Mouse (Mus musculus): ENCODE data around the gene Pnmt. TPM values are rescaled to one million over a fixed set of nuclear protein-coding genes. Genes with fewer than 3 reads are reported as not detected.

Pnmt gene
- polyA plus RNA-seq, 1 experiment: not detected

DNA sequence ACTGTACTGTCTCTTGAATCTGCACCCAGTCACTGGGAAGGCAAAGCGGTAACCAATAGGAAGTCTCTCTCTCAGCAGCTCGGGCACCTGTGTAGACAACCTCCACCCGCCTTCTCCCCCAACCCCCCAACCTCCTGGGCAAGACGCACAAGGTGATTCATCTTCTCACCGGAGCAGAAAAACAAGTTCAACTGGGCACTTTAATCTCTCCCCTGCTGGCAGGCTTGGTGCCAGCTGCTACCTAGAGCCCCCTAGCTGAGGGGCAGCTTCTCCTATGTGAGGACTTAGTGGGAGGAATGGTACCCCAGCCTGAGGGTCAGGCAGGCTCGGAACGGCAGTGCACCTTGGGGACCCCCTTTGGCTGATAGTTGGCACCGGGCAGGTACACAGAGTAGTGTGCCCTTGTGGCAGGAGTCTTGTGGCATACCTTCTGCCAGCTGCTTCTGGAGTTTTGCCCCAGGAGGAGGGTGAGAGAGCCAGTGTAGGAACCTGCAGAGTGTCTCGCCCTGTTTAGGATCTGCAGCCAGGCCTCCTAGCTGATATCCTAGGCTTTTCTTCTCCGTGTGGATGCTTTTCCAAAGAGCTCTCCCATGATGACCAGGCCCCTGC lies 32.8 kb downstream of the Pnmt start:
- WGBS: 76% methylated on average over 10 of the region's 10 CpGs
- H3K27ac ChIP-seq (ENCODE audit: control insufficient read depth, insufficient read depth, low read depth, low read length, poor library complexity): no peak overlapping the region
- H3K4me3 ChIP-seq (replicated peaks; ENCODE audit: control insufficient read depth, low read depth, low read length): no peak overlapping the region
- H3K4me1 ChIP-seq (ENCODE audit: control insufficient read depth, insufficient read depth, low read length): no peaks in the 10 kb centered on the region
- TF ChIP-seq POLR2A (IDR thresholded peaks at IDR 0.05; ENCODE audit: borderline replicate concordance, control insufficient read depth, low read depth, low read length) (no peak), CTCF (IDR thresholded peaks at IDR 0.05; ENCODE audit: control insufficient read depth, insufficient read depth, low read length) (no peak)

DNA sequence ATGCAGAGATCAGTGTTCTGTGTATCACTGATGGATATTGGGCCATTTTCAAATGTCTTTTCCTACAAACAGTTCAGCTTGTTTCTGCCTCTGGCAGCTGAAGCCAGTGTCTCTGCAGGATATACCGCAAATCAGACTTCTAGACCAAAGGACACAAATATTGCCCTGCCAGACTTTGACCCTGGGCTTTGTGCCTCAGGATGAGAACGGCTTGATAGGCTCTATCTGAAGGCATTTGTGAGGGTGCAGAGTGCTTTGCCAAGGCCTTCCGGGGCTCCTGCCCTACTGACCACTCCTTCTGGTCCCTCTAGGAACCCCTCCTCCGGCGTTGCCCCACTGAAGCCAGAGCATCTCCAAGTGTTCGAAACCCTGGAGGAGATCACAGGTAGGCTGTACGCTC lies 40.3 kb downstream of the Pnmt start:
- no peak overlapping the region for H3K27ac ChIP-seq (ENCODE audit: control insufficient read depth, insufficient read depth, low read depth, low read length, poor library complexity)
- no peak overlapping the region for H3K4me3 ChIP-seq (replicated peaks; ENCODE audit: control insufficient read depth, low read depth, low read length)
- H3K4me1 ChIP-seq (ENCODE audit: control insufficient read depth, insufficient read depth, low read length): no peaks in the 10 kb centered on the region
- 80% methylated on average over 7 of the region's 7 CpGs for WGBS
- no peak for TF ChIP-seq CTCF (IDR thresholded peaks at IDR 0.05; ENCODE audit: control insufficient read depth, insufficient read depth, low read length)
- TF ChIP-seq POLR2A (IDR thresholded peaks at IDR 0.05; ENCODE audit: borderline replicate concordance, control insufficient read depth, low read depth, low read length): no peak

DNA sequence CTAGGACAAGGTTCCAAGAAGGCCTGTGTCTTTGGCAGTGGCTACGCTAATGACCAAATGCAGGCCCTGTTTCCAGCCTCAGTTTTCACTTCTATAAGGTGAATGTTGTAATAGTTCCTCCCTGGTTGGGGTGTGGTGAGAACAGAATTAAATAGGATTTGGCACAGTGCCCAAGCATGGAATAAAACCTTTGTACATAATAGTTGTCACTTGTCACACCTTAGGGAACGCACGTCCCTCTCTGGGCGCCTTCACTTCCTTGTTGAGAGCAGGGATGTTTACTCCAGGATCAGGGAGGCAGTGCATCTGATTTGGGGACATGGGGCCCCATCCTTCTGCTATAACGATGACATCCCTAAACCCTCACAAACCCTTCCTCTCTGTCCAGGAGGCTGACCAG lies 42.2 kb downstream of the Pnmt start:
- TF ChIP-seq CTCF (IDR thresholded peaks at IDR 0.05; ENCODE audit: control insufficient read depth, insufficient read depth, low read length): no peak
- Histone ChIP-seq H3K4me1 (ENCODE audit: control insufficient read depth, insufficient read depth, low read length) (no peaks in the 10 kb centered on the region), H3K4me3 (replicated peaks; ENCODE audit: control insufficient read depth, low read depth, low read length) (no peak overlapping the region), H3K27ac (ENCODE audit: control insufficient read depth, insufficient read depth, low read depth, low read length, poor library complexity) (no peak overlapping the region)
- 74% methylated on average over 5 of the region's 5 CpGs for whole genome bisulfite sequencing

DNA sequence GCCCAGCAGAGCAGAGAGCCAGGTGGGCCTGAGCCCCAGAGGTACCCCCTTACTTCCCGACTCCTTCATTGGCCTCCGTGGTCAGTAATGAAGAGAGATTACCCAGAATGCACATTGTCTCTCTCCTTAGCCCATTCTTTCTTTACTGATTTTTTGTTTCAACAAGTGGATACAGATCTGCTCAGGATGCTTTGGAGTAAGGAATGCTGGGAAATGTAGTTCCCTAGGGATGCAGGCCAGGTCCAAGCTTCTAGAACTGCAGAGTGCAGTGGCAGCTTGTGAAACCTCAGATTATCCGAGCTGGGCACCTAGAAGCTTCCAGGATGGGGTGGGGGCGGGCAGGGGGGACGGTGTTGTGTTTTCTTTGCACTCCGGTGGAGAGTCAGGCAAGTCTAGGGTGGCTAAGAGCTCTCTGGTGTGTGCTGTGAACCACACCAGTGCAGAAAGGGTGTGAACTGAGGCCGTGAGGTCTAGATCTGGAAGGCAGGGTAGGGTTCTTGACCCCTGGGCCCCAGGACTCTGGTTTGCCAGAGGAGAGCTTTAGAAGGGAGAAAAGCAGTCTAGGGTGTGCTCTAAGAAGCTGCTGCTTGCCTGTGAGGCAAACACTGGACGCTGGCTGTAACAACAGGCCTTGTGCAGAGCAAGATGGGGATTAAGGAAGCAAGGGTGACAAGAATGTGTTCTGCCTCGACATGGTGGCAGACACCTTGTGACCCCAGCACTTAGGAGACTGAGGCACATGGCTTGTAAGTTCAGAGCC lies 45.7 kb downstream of the Pnmt start:
- TF ChIP-seq POLR2A (IDR thresholded peaks at IDR 0.05; ENCODE audit: borderline replicate concordance, control insufficient read depth, low read depth, low read length) (no peak), CTCF (IDR thresholded peaks at IDR 0.05; ENCODE audit: control insufficient read depth, insufficient read depth, low read length) (no peak)
- no peak overlapping the region for H3K4me3 ChIP-seq (replicated peaks; ENCODE audit: control insufficient read depth, low read depth, low read length)
- no peak overlapping the region for H3K27ac ChIP-seq (ENCODE audit: control insufficient read depth, insufficient read depth, low read depth, low read length, poor library complexity)
- H3K4me1 ChIP-seq (ENCODE audit: control insufficient read depth, insufficient read depth, low read length): no peaks in the 10 kb centered on the region
- WGBS: 66% methylated on average over 9 of the region's 9 CpGs

DNA sequence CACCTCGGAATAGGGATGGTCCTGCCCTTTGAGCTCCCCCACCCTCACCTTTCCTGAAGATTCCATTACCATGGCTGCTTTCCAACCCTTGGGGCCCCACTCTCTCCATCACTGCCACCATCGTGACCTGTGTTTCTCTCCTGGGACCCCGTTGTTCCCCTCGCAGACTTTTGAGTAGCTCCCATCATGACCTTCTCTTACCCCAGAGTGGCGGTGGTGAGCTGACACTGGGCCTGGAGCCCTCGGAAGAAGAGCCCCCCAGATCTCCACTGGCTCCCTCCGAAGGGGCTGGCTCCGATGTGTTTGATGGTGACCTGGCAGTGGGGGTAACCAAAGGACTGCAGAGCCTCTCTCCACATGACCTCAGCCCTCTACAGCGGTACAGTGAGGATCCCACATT lies 49.5 kb downstream of the Pnmt start:
- H3K4me3 ChIP-seq (replicated peaks; ENCODE audit: control insufficient read depth, low read depth, low read length): no peak overlapping the region
- H3K27ac ChIP-seq (ENCODE audit: control insufficient read depth, insufficient read depth, low read depth, low read length, poor library complexity): no peak overlapping the region
- 90% methylated on average over 9 of the region's 9 CpGs for WGBS
- TF ChIP-seq POLR2A (IDR thresholded peaks at IDR 0.05; ENCODE audit: borderline replicate concordance, control insufficient read depth, low read depth, low read length) (no peak), CTCF (IDR thresholded peaks at IDR 0.05; ENCODE audit: control insufficient read depth, insufficient read depth, low read length) (no peak)
- H3K4me1 ChIP-seq (ENCODE audit: control insufficient read depth, insufficient read depth, low read length): no peaks in the 10 kb centered on the region

DNA sequence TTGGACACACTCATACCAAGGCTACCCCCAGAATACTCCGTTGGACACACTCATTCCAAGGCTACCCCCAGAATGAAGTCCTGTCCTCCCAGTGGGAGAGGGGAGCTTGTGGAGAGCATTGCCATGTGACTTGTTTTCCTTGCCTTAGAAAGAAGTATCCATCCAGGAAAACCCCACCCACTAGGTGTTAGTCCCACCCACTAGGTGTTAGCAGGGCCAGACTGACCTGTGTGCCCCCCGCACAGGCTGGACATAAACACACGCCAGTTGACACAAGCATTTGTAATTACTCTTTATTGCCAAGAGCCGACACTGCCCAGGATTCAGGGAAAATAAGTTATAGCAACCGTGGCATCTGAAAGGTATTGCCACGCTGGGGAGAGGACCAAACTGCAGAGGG lies 51.2 kb downstream of the Pnmt start:
- 86% methylated on average over 6 of the region's 6 CpGs for WGBS

More for the DNA sequence above, 51.2 kb downstream of the Pnmt start:
- Histone ChIP-seq H3K4me3 (replicated peaks; ENCODE audit: control insufficient read depth, low read depth, low read length) (no peak overlapping the region), H3K27ac (ENCODE audit: control insufficient read depth, insufficient read depth, low read depth, low read length, poor library complexity) (no peak overlapping the region), H3K4me1 (ENCODE audit: control insufficient read depth, insufficient read depth, low read length) (no peaks in the 10 kb centered on the region)
- no peak for TF ChIP-seq POLR2A (IDR thresholded peaks at IDR 0.05; ENCODE audit: borderline replicate concordance, control insufficient read depth, low read depth, low read length)
- TF ChIP-seq CTCF (IDR thresholded peaks at IDR 0.05; ENCODE audit: control insufficient read depth, insufficient read depth, low read length): no peak

Other genes starting within 250 kb of the Pnmt start
- gene Fbxl20, start 236.0 kb upstream of the Pnmt start, polyA plus RNA-seq (2011; ENCODE audit: insufficient read depth, insufficient read length, low replicate concordance, missing spikeins): 7.8 and 10.1 TPM in 2 replicates
- 12.3 and 20.8 TPM in 2 replicates for gene Med1, start 193.2 kb upstream of the Pnmt start, polyA plus RNA-seq (2011; ENCODE audit: insufficient read depth, insufficient read length, low replicate concordance, missing spikeins)
- gene Cdk12, start 183.4 kb upstream of the Pnmt start, polyA plus RNA-seq (2011; ENCODE audit: insufficient read depth, insufficient read length, low replicate concordance, missing spikeins): 22.0 and 34.8 TPM in 2 replicates
- not detected in 2 replicates for gene Neurod2, start 56.8 kb upstream of the Pnmt start, polyA plus RNA-seq (2011; ENCODE audit: insufficient read depth, insufficient read length, low replicate concordance, missing spikeins)
- not detected in 2 replicates for gene Ppp1r1b, start 38.0 kb upstream of the Pnmt start, polyA plus RNA-seq (2011; ENCODE audit: insufficient read depth, insufficient read length, low replicate concordance, missing spikeins)
- 16.8 and 32.3 TPM in 2 replicates for gene Stard3, start 28.1 kb upstream of the Pnmt start, polyA plus RNA-seq (2011; ENCODE audit: insufficient read depth, insufficient read length, low replicate concordance, missing spikeins)
- gene Tcap, start 2.6 kb upstream of the Pnmt start, polyA plus RNA-seq (2011; ENCODE audit: insufficient read depth, insufficient read length, low replicate concordance, missing spikeins): 6.5 and 15.6 TPM in 2 replicates
- gene Pgap3, start 14.0 kb downstream of the Pnmt start, polyA plus RNA-seq (2011; ENCODE audit: insufficient read depth, insufficient read length, low replicate concordance, missing spikeins): 2.4 and 2.7 TPM in 2 replicates
- gene Erbb2, start 26.0 kb downstream of the Pnmt start, polyA plus RNA-seq (2011; ENCODE audit: insufficient read depth, insufficient read length, low replicate concordance, missing spikeins): 0.97 and 2.4 TPM in 2 replicates
- 25.3 and 33.9 TPM in 2 replicates for gene Mien1, start 52.5 kb downstream of the Pnmt start, polyA plus RNA-seq (2011; ENCODE audit: insufficient read depth, insufficient read length, low replicate concordance, missing spikeins)
- gene Grb7, start 59.9 kb downstream of the Pnmt start, polyA plus RNA-seq (2011; ENCODE audit: insufficient read depth, insufficient read length, low replicate concordance, missing spikeins): 0.85 TPM in 1 of 2 replicates, not detected in the other
- 13.3 and 41.7 TPM in 2 replicates for gene Ikzf3, start 159.6 kb downstream of the Pnmt start, polyA plus RNA-seq (2011; ENCODE audit: insufficient read depth, insufficient read length, low replicate concordance, missing spikeins)
- gene Zpbp2, start 164.6 kb downstream of the Pnmt start, polyA plus RNA-seq (2011; ENCODE audit: insufficient read depth, insufficient read length, low replicate concordance, missing spikeins): 2.2 and 6.5 TPM in 2 replicates
- gene Ormdl3, start 200.9 kb downstream of the Pnmt start, polyA plus RNA-seq (2011; ENCODE audit: insufficient read depth, insufficient read length, low replicate concordance, missing spikeins): 41.1 and 41.2 TPM in 2 replicates
- not detected in 2 replicates for gene Lrrc3c, start 211.8 kb downstream of the Pnmt start, polyA plus RNA-seq (2011; ENCODE audit: insufficient read depth, insufficient read length, low replicate concordance, missing spikeins)
- gene Gm12355, start 239.2 kb downstream of the Pnmt start, polyA plus RNA-seq (2011; ENCODE audit: insufficient read depth, insufficient read length, low replicate concordance, missing spikeins): 50.6 and 60.6 TPM in 2 replicates
- not detected in 2 replicates for gene Gsdma3, start 239.9 kb downstream of the Pnmt start, polyA plus RNA-seq (2011; ENCODE audit: insufficient read depth, insufficient read length, low replicate concordance, missing spikeins)

Measured in bone marrow, adult 2 months (tissue).